ENCODE assay signal across 20 mouse cellular contexts in genomic region chr2:152813232-152813631, GRCm38 (mm10). TPM values are rescaled to one million over a fixed set of nuclear protein-coding genes. Genes with fewer than 3 reads are reported as not detected.
DNase-seq lines count a peak whose midpoint lies in the region; ATAC-seq and TF ChIP-seq lines count a peak whose summit lies in the region.
"Had no signal": no experiment of that assay in that cellular context is flagged by ENCODE, and none has a peak within 500 bp of the region (broad histone marks: within the 10 kb centered on the region; RNA-seq: fewer than 3 reads in every experiment).

No protein-coding gene starts in this region.

- no peak for DNase-seq in left cerebral cortex, adult 2 months (ENCODE audit: extremely low spot score in 1 of 2, low spot score in 2 of 2)
- no peak for DNase-seq in left cerebral cortex, postnatal 10 days (ENCODE audit: extremely low spot score in 1 of 2, low spot score in 2 of 2)
- no peak for DNase-seq in CH12.LX (ENCODE audit: extremely low read depth)
- no peak for DNase-seq in liver, postnatal 0 days
- no peak for DNase-seq in cerebellum, postnatal 25 days
- DNase-seq in gastrocnemius, adult 8-10 months (ENCODE audit: low spot score in 2 of 2), result no peak
- DNase-seq: adrenal gland, postnatal 10 days; forebrain, postnatal 0 days; heart, adult 2 months; kidney, adult 8-10 months; kidney, postnatal 25 days; layer of hippocampus, adult 9-11 months; lung, postnatal 10 days; right cerebral cortex, postnatal 14 days had no signal

- TF ChIP-seq CTCF in left cerebral cortex, adult 2 months (IDR thresholded peaks at IDR 0.05), result no peak
- no peak for TF ChIP-seq CTCF in CH12.LX (conservative IDR thresholded peaks at IDR 0.05 in 1 of 2, IDR thresholded peaks at IDR 0.05 in 1 of 2; ENCODE audit: low read depth in 2 of 2, low read length in 2 of 2)
- no peak for TF ChIP-seq CTCF in liver, postnatal 0 days (IDR thresholded peaks at IDR 0.05; ENCODE audit: low read depth)

- H3K9ac ChIP-seq in CH12.LX (ENCODE audit: insufficient read depth, low read depth), result no peak overlapping the region
- H3K9ac ChIP-seq in liver, postnatal 0 days (replicated peaks), result peak overlapping the region; percentile 47; the same call in 1 of the 2 replicates
- H3K9ac ChIP-seq: embryonic facial prominence, embryonic 12.5 days; forebrain, postnatal 0 days; neural tube, embryonic 13.5 days had no signal

- peak overlapping the region; percentile 25; the same call in 1 of the 2 replicates for H3K4me2 ChIP-seq in CH12.LX (ENCODE audit: insufficient read depth, low read depth, poor library complexity, severe bottlenecking)
- H3K4me2 ChIP-seq in liver, postnatal 0 days (ENCODE audit: low read depth, low read length), result 0 out of 2 replicates have a peak overlapping the region, but pooled peaks have one; percentile 47
- H3K4me2 ChIP-seq: embryonic facial prominence, embryonic 12.5 days; neural tube, embryonic 13.5 days had no signal

- peak; percentile 82 for TF ChIP-seq EP300 in CH12.LX (IDR thresholded peaks at IDR 0.05; ENCODE audit: low read length)
- no peak for TF ChIP-seq EP300 in liver, postnatal 0 days (IDR thresholded peaks at IDR 0.05; ENCODE audit: low read depth)

- H3K27me3 ChIP-seq in erythroblast, embryonic 14.5 days (ENCODE audit: control insufficient read depth), result no peaks in the 10 kb centered on the region
- H3K27me3 ChIP-seq in CH12.LX (replicated peaks), result no peaks in the 10 kb centered on the region
- no peaks in the 10 kb centered on the region for H3K27me3 ChIP-seq in liver, postnatal 0 days (ENCODE audit: insufficient read depth, low read length)
- H3K27me3 ChIP-seq: embryonic facial prominence, embryonic 12.5 days; neural tube, embryonic 13.5 days had no signal

- ATAC-seq in erythroblast, adult 5-6 weeks (replicated peaks; ENCODE audit: low FRiP score, poor library complexity, severe bottlenecking), result no peak
- ATAC-seq in liver, postnatal 0 days, result no peak
- ATAC-seq: forebrain, postnatal 0 days had no signal

- H3K36me3 ChIP-seq in erythroblast, embryonic 14.5 days (ENCODE audit: control insufficient read depth), result peaks cover 96% of the 10 kb centered on the region
- peaks cover 20 to 51% of the 10 kb centered on the region in 2 experiments for H3K36me3 ChIP-seq in CH12.LX (replicated peaks in 1 of 2; ENCODE audit: control insufficient read depth in 1 of 2, insufficient read depth in 1 of 2, low read length in 1 of 2)
- peaks cover 18% of the 10 kb centered on the region for H3K36me3 ChIP-seq in liver, postnatal 0 days (replicated peaks; ENCODE audit: insufficient read depth, low read length)
- H3K36me3 ChIP-seq: neural tube, embryonic 13.5 days had no signal

- no peak for TF ChIP-seq POLR2A in CH12.LX (IDR thresholded peaks at IDR 0.05; ENCODE audit: low read depth, low read length)

- dilution Hi-C loops in CH12.LX (cut with MboI; ENCODE audit: extremely low pct_ligation_motif_present, extremely low pct_unique_long_range_greater_than_20kb, low sequenced_read_pairs), result no loop called here

- 81% methylated on average over 1 of the region's 1 CpGs for WGBS in liver, postnatal 0 days (ENCODE audit: insufficient replicate concordance)

- intact Hi-C loops in left cerebral cortex, adult 2 months (cut with DNase I), result no loop called here
- intact Hi-C loops in left cerebral cortex, postnatal 10 days (cut with DNase I), result no loop called here

- in situ Hi-C loops in CH12.LX (cut with MboI; ENCODE audit: low pct_ligation_motif_present, low pct_unique_long_range_greater_than_20kb, low sequenced_read_pairs), result no loop called here

- H3K79me2 ChIP-seq in CH12.LX (replicated peaks; ENCODE audit: control insufficient read depth, extremely low read depth, insufficient read depth, poor library complexity, severe bottlenecking), result peaks cover 97% of the 10 kb centered on the region

- H3K4me3 ChIP-seq in erythroblast, embryonic 14.5 days (replicated peaks), result peak overlapping the region; percentile 47
- no peak overlapping the region for H3K4me3 ChIP-seq in left cerebral cortex, adult 2 months
- no peak overlapping the region for H3K4me3 ChIP-seq in CH12.LX (replicated peaks in 1 of 3; ENCODE audit: low read depth in 2 of 3, low read length in 2 of 3, poor library complexity in 1 of 3)
- H3K4me3 ChIP-seq in liver, postnatal 0 days (ENCODE audit: low read depth, low read length), result no peak overlapping the region
- H3K4me3 ChIP-seq: embryonic facial prominence, embryonic 12.5 days; heart, adult 2 months; neural tube, embryonic 13.5 days had no signal

- H3K9me3 ChIP-seq in erythroblast, embryonic 14.5 days (ENCODE audit: control insufficient read depth, low read length), result no peaks in the 10 kb centered on the region
- H3K9me3 ChIP-seq in CH12.LX (replicated peaks; ENCODE audit: low read length), result no peaks in the 10 kb centered on the region
- H3K9me3 ChIP-seq in liver, postnatal 0 days (ENCODE audit: low read length), result no peaks in the 10 kb centered on the region
- H3K9me3 ChIP-seq: embryonic facial prominence, embryonic 12.5 days; neural tube, embryonic 13.5 days had no signal

- H3K4me1 ChIP-seq in erythroblast, embryonic 14.5 days (ENCODE audit: control insufficient read depth), result peaks cover 100% of the 10 kb centered on the region
- H3K4me1 ChIP-seq in CH12.LX (ENCODE audit: control insufficient read depth in 1 of 2, insufficient read depth in 2 of 2), result peaks cover 52 to 98% of the 10 kb centered on the region in 2 experiments
- H3K4me1 ChIP-seq in liver, postnatal 0 days (ENCODE audit: insufficient read depth), result peaks cover 96% of the 10 kb centered on the region

- no peak for TF ChIP-seq RAD21 in CH12.LX (IDR thresholded peaks at IDR 0.05; ENCODE audit: low read depth, low read length)

- peak overlapping the region; percentile 26; the same call in 1 of the 2 replicates for H3K27ac ChIP-seq in left cerebral cortex, adult 2 months
- peak overlapping the region; percentile 1; the same call in 1 of the 2 replicates for H3K27ac ChIP-seq in CH12.LX (ENCODE audit: insufficient read depth, low read depth)
- peak overlapping the region; percentile 96 for H3K27ac ChIP-seq in liver, postnatal 0 days (ENCODE audit: low read depth)
- H3K27ac ChIP-seq: embryonic facial prominence, embryonic 12.5 days; heart, adult 2 months; neural tube, embryonic 13.5 days had no signal

TF ChIP-seq in CH12.LX, 34 proteins besides CTCF, POLR2A, EP300 and RAD21:
- TF ChIP-seq SMC3 (IDR thresholded peaks at IDR 0.05; ENCODE audit: low read depth, low read length) (0 out of 2 replicates have a peak, but pooled peaks have one; percentile 8), JUND (conservative IDR thresholded peaks at IDR 0.05; ENCODE audit: low read depth, low read length) (0 out of 2 replicates have a peak, but pooled peaks have one; percentile 8), IRF4 (IDR thresholded peaks at IDR 0.05; ENCODE audit: low read depth, low read length) (peak; percentile 68), TCF12 (IDR thresholded peaks at IDR 0.05; ENCODE audit: low read depth, low read length) (peak; percentile 98), ETS1 (conservative IDR thresholded peaks at IDR 0.05; ENCODE audit: low read depth, low read length) (peak; percentile 48; the same call in 1 of the 2 replicates), CHD2 (IDR thresholded peaks at IDR 0.05; ENCODE audit: low read length) (peak; percentile 35; the same call in 1 of the 2 replicates), MEF2A (IDR thresholded peaks at IDR 0.05; ENCODE audit: borderline replicate concordance, low read depth, low read length) (peak; percentile 9; the same call in 1 of the 2 replicates), E2F4 (IDR thresholded peaks at IDR 0.05; ENCODE audit: insufficient replicate concordance, low read depth, low read length) (no peak), BHLHE40 (IDR thresholded peaks at IDR 0.05; ENCODE audit: low read depth, low read length) (peak; percentile 14; the same call in 1 of the 2 replicates), PAX5 (IDR thresholded peaks at IDR 0.05; ENCODE audit: low read length) (no peak), KAT2A (IDR thresholded peaks at IDR 0.05; ENCODE audit: insufficient replicate concordance, low read length) (no peak)

RNA-seq across cellular contexts. Expression of gene Bcl2l1, which starts 18.3 kb away (rescaled TPM):
- 212 and 213 TPM in 2 replicates for polyA plus RNA-seq in erythroblast, embryonic 14.5 days (2012)
- 543 and 572 TPM in 2 replicates for total RNA-seq in erythroblast, adult 5-6 weeks (2015; ENCODE audit: low replicate concordance)
- total RNA-seq in erythroblast, adult 5-6 weeks (2017; ENCODE audit: low replicate concordance), result 807 and 937 TPM in 2 replicates
- 100 to 1,000 TPM; 133 to 135 TPM for total RNA-seq in left cerebral cortex, adult 2 months (2021)
- 100 to 1,000 TPM; 118 to 123 TPM for total RNA-seq in left cerebral cortex, postnatal 10 days (2021)
- total RNA-seq in CH12.LX (2012; rRNA removed), result 47.7 and 80.3 TPM in 2 replicates
- total RNA-seq in CH12.LX (2014; rRNA removed), result 13.7 and 21.3 TPM in 2 replicates
- polyA plus RNA-seq in CH12.LX (2012; ENCODE audit: insufficient read length, low read depth), result 33.2 and 34.5 TPM in 2 replicates
- 84.2 and 84.4 TPM in 2 replicates for polyA plus RNA-seq in liver, postnatal 0 days (2015; fragmentation: Nextera tagmentation; extraction: Ambion mirVana)
- 10 to 100 TPM in 3 of 4 experiments, 1 to 10 TPM in 1; 9.1 to 17.5 (median 15.4) TPM for total RNA-seq in gastrocnemius, adult 8-10 months (2022)

RNA-seq across cellular contexts. Expression of gene Tpx2, which starts 34.5 kb away (rescaled TPM):
- 4.9 and 5.7 TPM in 2 replicates for polyA plus RNA-seq in erythroblast, embryonic 14.5 days (2012)
- 39.8 and 43.9 TPM in 2 replicates for total RNA-seq in erythroblast, adult 5-6 weeks (2015; ENCODE audit: low replicate concordance)
- 53.4 and 65.9 TPM in 2 replicates for total RNA-seq in erythroblast, adult 5-6 weeks (2017; ENCODE audit: low replicate concordance)
- 1 to 10 TPM; 2.5 to 3.0 TPM for total RNA-seq in left cerebral cortex, adult 2 months (2021)
- 1 to 10 TPM; 4.3 to 5.0 TPM for total RNA-seq in left cerebral cortex, postnatal 10 days (2021)
- 66.1 and 70.9 TPM in 2 replicates for total RNA-seq in CH12.LX (2012; rRNA removed)
- total RNA-seq in CH12.LX (2014; rRNA removed), result 98.0 and 105 TPM in 2 replicates
- polyA plus RNA-seq in CH12.LX (2012; ENCODE audit: insufficient read length, low read depth), result 123 and 127 TPM in 2 replicates
- polyA plus RNA-seq in liver, postnatal 0 days (2015; fragmentation: Nextera tagmentation; extraction: Ambion mirVana), result 20.7 and 25.8 TPM in 2 replicates
- total RNA-seq in gastrocnemius, adult 8-10 months (2022), result 1 to 10 TPM; 1.1 to 4.8 (median 3.1) TPM

RNA-seq across cellular contexts. Expression of gene Cox4i2, which starts 59.3 kb away (rescaled TPM):
- polyA plus RNA-seq in erythroblast, embryonic 14.5 days (2012), result not detected in 2 replicates
- total RNA-seq in erythroblast, adult 5-6 weeks (2015; ENCODE audit: low replicate concordance), result not detected in 2 replicates
- total RNA-seq in erythroblast, adult 5-6 weeks (2017; ENCODE audit: low replicate concordance), result not detected in 2 replicates
- 1 to 10 TPM; 1.7 to 1.9 TPM for total RNA-seq in left cerebral cortex, adult 2 months (2021)
- 1 to 10 TPM; 1.7 to 1.8 TPM for total RNA-seq in left cerebral cortex, postnatal 10 days (2021)
- total RNA-seq in CH12.LX (2012; rRNA removed), result not detected in 2 replicates
- not detected in 2 replicates for total RNA-seq in CH12.LX (2014; rRNA removed)
- polyA plus RNA-seq in CH12.LX (2012; ENCODE audit: insufficient read length, low read depth), result not detected in 2 replicates
- polyA plus RNA-seq in liver, postnatal 0 days (2015; fragmentation: Nextera tagmentation; extraction: Ambion mirVana), result 0.56 and 1.0 TPM in 2 replicates
- total RNA-seq in gastrocnemius, adult 8-10 months (2022), result 1 to 10 TPM; 1.4 to 3.1 (median 2.0) TPM
- total RNA-seq: hematopoietic stem cell, adult 5-6 weeks; monocyte, adult 5-6 weeks had no signal

Comparison
In these comparisons a context has a peak if more than half of its experiments do, and no peak if none do; other contexts are left out.
1. H3K27ac ChIP-seq: peak in every context shown above with its lines; median percentile 96 in liver, postnatal 0 days; 26 in left cerebral cortex, adult 2 months; 1 in CH12.LX.
2. RNA of gene Tpx2, which starts 34.5 kb away (total RNA-seq): 66.1 to 105 TPM in CH12.LX and 39.8 to 65.9 TPM in erythroblast, adult 5-6 weeks; 4.3 to 5.0 TPM in left cerebral cortex, postnatal 10 days, 1.1 to 4.8 TPM in gastrocnemius, adult 8-10 months and 2.5 to 3.0 TPM in left cerebral cortex, adult 2 months; every median in the first group is over 4 times any median in the second.